Mouse (Mus musculus): ENCODE measurements around the gene Thap12. TPM values are rescaled to one million over a fixed set of nuclear protein-coding genes. Genes with fewer than 3 reads are reported as not detected.

The Thap12 gene
- polyA plus RNA-seq (2021), result 46.9 TPM

DNA sequence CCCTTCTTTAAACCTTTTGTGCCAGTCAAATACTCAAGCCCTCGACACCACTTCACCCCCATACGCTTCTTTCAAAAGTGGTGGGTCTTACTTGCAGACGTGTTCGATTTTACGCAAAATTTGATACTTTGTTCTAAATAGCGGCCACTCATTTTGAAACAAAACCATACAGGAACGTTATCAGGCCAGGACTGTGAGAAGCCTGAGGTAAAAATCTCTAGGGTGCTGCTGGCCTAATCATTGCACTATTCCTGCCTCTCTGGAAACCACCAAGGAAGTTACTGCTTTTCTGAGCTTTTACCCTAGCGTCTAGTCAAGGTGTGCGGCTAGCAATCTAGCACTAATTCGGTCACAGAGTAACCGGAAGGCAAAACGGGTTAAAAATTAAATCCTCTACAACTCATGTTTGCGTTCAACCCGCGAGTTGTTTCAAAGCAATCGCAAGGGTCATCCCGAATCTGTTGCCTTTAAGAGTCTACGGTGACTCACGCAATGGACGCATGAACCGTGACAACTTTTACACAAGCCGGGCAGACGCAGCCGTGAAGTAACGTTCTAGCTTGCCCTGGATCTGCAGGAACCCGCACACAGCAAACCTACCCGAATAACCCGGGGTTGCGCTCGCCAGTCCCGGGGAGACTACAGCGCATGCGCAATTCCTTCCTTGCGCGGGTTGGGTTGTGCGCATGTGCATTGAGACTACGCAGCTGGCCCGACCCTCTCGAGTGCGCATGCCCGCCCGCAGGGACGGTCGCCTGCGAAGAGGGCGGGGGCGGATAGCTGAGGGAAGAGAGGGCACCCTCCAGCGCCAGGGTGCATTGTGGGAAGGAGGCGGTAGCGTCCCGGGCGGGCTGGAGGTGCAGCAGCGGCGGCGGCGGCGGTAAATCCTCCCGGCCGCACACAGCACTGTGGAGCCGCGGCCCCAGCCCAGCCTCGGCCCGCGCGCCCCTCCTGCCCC is at the start of gene Thap12:
Gene Thap12, plus strand, starts transcription at position 821 of the 958 bp plus-strand sequence.
- peak; percentile 96 for TF ChIP-seq CTCF (IDR thresholded peaks at IDR 0.05)
- ATAC-seq (peak; percentile 86), DNase-seq (ENCODE audit: low read depth, low spot score) (peak; percentile 89)
- POLR2A ChIA-PET, result interaction anchor here (1.0 kb wide), 1 partner anchor 47 kb away, joined by 3 read pairs; no protein-coding TSS in a partner anchor
- H3K27me3 ChIP-seq, result no peaks in the 10 kb centered on the region
- in situ Hi-C loops (cut with MboI; ENCODE audit: low pct_unique_long_range_greater_than_20kb), result no loop called here
- CTCF ChIA-PET, result no interaction called here

DNA sequence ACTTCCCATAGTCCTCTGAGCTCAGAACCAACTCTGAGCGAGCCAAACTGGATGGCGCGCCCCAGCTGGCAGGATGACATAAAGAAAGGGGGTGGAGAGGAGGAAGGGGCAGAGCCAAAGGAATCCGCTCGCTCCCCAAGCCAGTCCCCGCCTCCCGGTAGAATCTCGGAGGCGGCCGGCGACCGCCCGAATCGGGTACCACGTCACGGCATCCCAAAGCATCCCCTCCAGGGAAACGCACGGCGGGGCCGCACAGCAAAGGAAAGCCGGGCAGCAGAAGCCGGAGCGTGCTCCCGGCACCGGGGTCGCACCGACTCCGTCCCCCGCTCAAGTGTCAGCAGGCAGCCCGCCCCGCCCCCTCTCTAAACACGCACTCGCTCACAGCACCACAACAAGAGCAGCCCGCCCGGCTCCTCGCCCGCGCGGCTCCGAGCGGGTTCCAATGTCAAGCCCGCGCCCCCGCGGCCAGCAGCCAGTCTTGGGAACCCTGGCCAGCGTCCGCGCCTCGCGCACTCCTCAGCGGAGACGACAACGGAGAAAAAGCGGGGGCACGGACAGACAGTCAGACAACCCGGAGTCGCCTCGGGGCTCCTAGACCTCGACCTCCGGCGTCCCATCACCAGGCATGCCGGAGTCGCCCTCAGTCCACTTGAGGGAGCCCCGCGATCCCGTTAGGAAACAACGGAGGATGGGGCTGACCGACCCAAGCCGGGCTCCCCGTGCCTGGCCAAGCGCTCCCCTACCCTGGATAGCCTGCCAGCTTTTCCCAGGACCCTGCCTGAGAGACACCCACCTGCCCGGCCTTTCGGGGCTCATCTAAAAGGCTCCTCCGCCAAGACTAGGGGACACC is 47.0 kb upstream of the Thap12 start:
- POLR2A ChIA-PET, result interaction anchor here (0.9 kb wide), 1 partner anchor 46 kb away, joined by 3 read pairs; no protein-coding TSS in a partner anchor
- ATAC-seq (peak; percentile 66), DNase-seq (ENCODE audit: low read depth, low spot score) (no peak)
- CTCF ChIA-PET, result interaction anchor here (1.1 kb wide), 1 partner anchor 41 kb away, joined by 3 read pairs; no protein-coding TSS in a partner anchor
- TF ChIP-seq CTCF (IDR thresholded peaks at IDR 0.05), result peak; percentile 51
- H3K27me3 ChIP-seq, result no peaks in the 10 kb centered on the region
- in situ Hi-C loops (cut with MboI; ENCODE audit: low pct_unique_long_range_greater_than_20kb), result no loop called here

GRCm38 (mm10) chr7:98656531-98657221 is 46.2 kb upstream of the Thap12 start, which contains the start of gene Emsy:
TSS of gene Emsy (minus strand) at chr7:98656783.
- DNase-seq (ENCODE audit: low read depth, low spot score) (peak; percentile 96), ATAC-seq (peak; percentile 95)
- ChIA-PET CTCF (interaction anchor here (1.0 to 1.1 kb wide), 3 partner anchors 14 to 41 kb away, joined by 3 read pairs; no protein-coding TSS in a partner anchor), POLR2A (no interaction called here)
- in situ Hi-C loops (cut with MboI; ENCODE audit: low pct_unique_long_range_greater_than_20kb), result no loop called here
- no peaks in the 10 kb centered on the region for H3K27me3 ChIP-seq
- TF ChIP-seq CTCF (IDR thresholded peaks at IDR 0.05), result no peak

DNA sequence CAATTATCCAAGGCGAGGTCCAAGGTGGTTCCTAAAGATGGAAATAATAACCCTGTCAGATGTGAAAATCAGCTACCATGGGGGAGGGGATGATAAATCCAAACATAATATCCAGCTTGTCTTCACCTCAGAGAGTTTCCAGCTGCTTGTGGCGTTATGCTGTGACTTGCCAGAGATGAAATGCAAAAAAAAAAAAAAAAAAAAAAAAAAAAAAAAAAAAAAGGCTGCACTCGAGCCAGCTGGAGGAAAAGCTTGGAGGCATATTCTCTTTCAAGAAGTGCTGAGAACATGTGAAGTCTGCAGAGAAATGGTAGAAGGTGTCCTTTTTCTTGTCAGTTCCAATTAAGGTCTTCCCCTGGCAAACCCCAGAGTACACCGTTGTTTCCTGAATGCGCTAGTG is 37.7 kb upstream of the Thap12 start:
- in situ Hi-C loops (cut with MboI; ENCODE audit: low pct_unique_long_range_greater_than_20kb), result no loop called here
- no peak for TF ChIP-seq CTCF (IDR thresholded peaks at IDR 0.05)
- H3K27me3 ChIP-seq, result no peaks in the 10 kb centered on the region
- ATAC-seq (no peak), DNase-seq (ENCODE audit: low read depth, low spot score) (no peak)
- POLR2A ChIA-PET, result no interaction called here
- CTCF ChIA-PET, result interaction anchor here (1.5 kb wide), 1 partner anchor 43 kb away, joined by 3 read pairs; no protein-coding TSS in a partner anchor

GRCm38 (mm10) chr7:98665726-98666125 is 37.2 kb upstream of the Thap12 start:
- ChIA-PET CTCF (interaction anchor here (1.5 kb wide), 1 partner anchor 43 kb away, joined by 3 read pairs; no protein-coding TSS in a partner anchor), POLR2A (no interaction called here)
- no peaks in the 10 kb centered on the region for H3K27me3 ChIP-seq
- ATAC-seq (no peak), DNase-seq (ENCODE audit: low read depth, low spot score) (no peak)
- TF ChIP-seq CTCF (IDR thresholded peaks at IDR 0.05), result no peak
- in situ Hi-C loops (cut with MboI; ENCODE audit: low pct_unique_long_range_greater_than_20kb), result no loop called here

GRCm38 (mm10) chr7:98667956-98668746 is 34.8 kb upstream of the Thap12 start:
- H3K27me3 ChIP-seq, result no peaks in the 10 kb centered on the region
- ATAC-seq (no peak), DNase-seq (ENCODE audit: low read depth, low spot score) (no peak)
- in situ Hi-C loops (cut with MboI; ENCODE audit: low pct_unique_long_range_greater_than_20kb), result no loop called here
- CTCF ChIA-PET, result interaction anchor here (1.0 kb wide), 1 partner anchor 30 kb away, joined by 3 read pairs; no protein-coding TSS in a partner anchor
- TF ChIP-seq CTCF (IDR thresholded peaks at IDR 0.05), result no peak
- POLR2A ChIA-PET, result no interaction called here

GRCm38 (mm10) chr7:98670831-98671230 is 32.1 kb upstream of the Thap12 start:
- TF ChIP-seq CTCF (IDR thresholded peaks at IDR 0.05), result no peak
- in situ Hi-C loops (cut with MboI; ENCODE audit: low pct_unique_long_range_greater_than_20kb), result no loop called here
- ATAC-seq, result no peak
- H3K27me3 ChIP-seq, result no peaks in the 10 kb centered on the region
- DNase-seq (ENCODE audit: low read depth, low spot score), result no peak
- CTCF ChIA-PET, result interaction anchor here (1.0 to 1.2 kb wide), 2 partner anchors 11 to 14 kb away, joined by 3 read pairs; partner anchors contain the start of gene Emsy
- POLR2A ChIA-PET, result no interaction called here

DNA sequence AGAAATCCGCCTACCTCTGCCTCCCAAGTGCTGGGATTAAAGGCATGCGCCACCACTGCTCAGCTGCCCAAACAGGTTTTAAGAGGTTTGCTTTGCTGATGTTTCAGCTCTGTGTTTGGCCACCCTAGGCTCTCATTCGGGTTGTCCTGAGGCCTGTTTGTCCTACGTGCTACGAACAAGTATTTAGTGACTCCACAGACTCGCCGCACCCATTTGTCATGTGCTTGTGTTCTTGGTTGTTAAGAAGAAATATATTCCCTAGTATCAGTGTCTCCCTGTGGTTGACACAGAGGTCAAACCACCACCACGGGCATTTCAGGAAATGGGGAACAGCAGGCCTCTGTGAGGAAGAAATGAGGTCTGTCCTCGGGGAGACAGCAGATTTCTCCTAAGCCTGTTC is 31.5 kb upstream of the Thap12 start:
- POLR2A ChIA-PET, result interaction anchor here (0.9 kb wide), 1 partner anchor 9 kb away, joined by 3 read pairs; no protein-coding TSS in a partner anchor
- DNase-seq (ENCODE audit: low read depth, low spot score) (no peak), ATAC-seq (no peak)
- TF ChIP-seq CTCF (IDR thresholded peaks at IDR 0.05), result no peak
- CTCF ChIA-PET, result no interaction called here
- in situ Hi-C loops (cut with MboI; ENCODE audit: low pct_unique_long_range_greater_than_20kb), result no loop called here
- no peaks in the 10 kb centered on the region for H3K27me3 ChIP-seq

GRCm38 (mm10) chr7:98672241-98672955 is 30.5 kb upstream of the Thap12 start:
- in situ Hi-C loops (cut with MboI; ENCODE audit: low pct_unique_long_range_greater_than_20kb), result no loop called here
- ATAC-seq (no peak), DNase-seq (ENCODE audit: low read depth, low spot score) (no peak)
- CTCF ChIA-PET, result no interaction called here
- TF ChIP-seq CTCF (IDR thresholded peaks at IDR 0.05), result no peak
- POLR2A ChIA-PET, result interaction anchor here (0.9 kb wide), 1 partner anchor 8 kb away, joined by 3 read pairs; no protein-coding TSS in a partner anchor
- no peaks in the 10 kb centered on the region for H3K27me3 ChIP-seq
